Mouse (Mus musculus) monocyte, adult 5-6 weeks (primary cell): ENCODE results near the gene Muc3. TPM values are rescaled to one million over a fixed set of nuclear protein-coding genes. Genes with fewer than 3 reads are reported as not detected.

Source experiments
- ATAC-seq: fragments of 153-309, 156-312 bp; replicated peaks from 2 replicates; pipeline ENCODE4 v1.8.0; 2017; ENCODE audit warnings: mild to moderate bottlenecking; ENCODE audit not compliant: low TSS enrichment, insufficient number of reproducible peaks, severe bottlenecking, poor library complexity, low FRiP score
- total RNA-seq: library from RNA; stranded (forward); fragments of 200-1000, 200-491, 200-594 nt; gene quantifications from 3 replicates; pipeline ENCODE4 v1.2.3, GENCODE M21; 2017

Gene Muc3
- not detected in 3 replicates for total RNA-seq

- ATAC-seq, result peak; percentile 25; the same call in 1 of the 2 replicates
These were observed at the start of gene Muc3 for GRCm38 (mm10) chr5:137149272-137149882. Gene Muc3, minus strand, starts transcription at chr5:137149322.

- ATAC-seq, result peak; percentile 83
These were observed 45.5 kb upstream of the Muc3 start for GRCm38 (mm10) chr5:137194488-137195120.

- no peak for ATAC-seq
These were observed 44.3 kb upstream of the Muc3 start for GRCm38 (mm10) chr5:137193279-137193952.

- peak; percentile 76 for ATAC-seq
These were observed 40.2 kb upstream of the Muc3 start for GRCm38 (mm10) chr5:137189326-137189725.

GRCm38 (mm10) chr5:137185362-137185761 lies 36.2 kb upstream of the Muc3 start:
- no peak for ATAC-seq

GRCm38 (mm10) chr5:137179646-137180374 lies 30.7 kb upstream of the Muc3 start:
- peak; percentile 100 for ATAC-seq

- ATAC-seq, result no peak
These were observed 24.8 kb upstream of the Muc3 start for GRCm38 (mm10) chr5:137173967-137174366.

- no peak for ATAC-seq
These were observed 23.5 kb upstream of the Muc3 start for GRCm38 (mm10) chr5:137172591-137172990.

GRCm38 (mm10) chr5:137171478-137171877 lies 22.4 kb upstream of the Muc3 start:
- no peak for ATAC-seq

GRCm38 (mm10) chr5:137170836-137171380 lies 21.8 kb upstream of the Muc3 start:
- no peak for ATAC-seq

- no peak for ATAC-seq
These were observed 18.4 kb upstream of the Muc3 start for GRCm38 (mm10) chr5:137167539-137167938.

GRCm38 (mm10) chr5:137166012-137166411 lies 16.9 kb upstream of the Muc3 start:
- ATAC-seq, result no peak

- no peak for ATAC-seq
These were observed 12.7 kb upstream of the Muc3 start for GRCm38 (mm10) chr5:137161853-137162252.

GRCm38 (mm10) chr5:137159461-137159860 lies 10.3 kb upstream of the Muc3 start:
- ATAC-seq, result peak; percentile 95

GRCm38 (mm10) chr5:137153289-137153688 lies 4.2 kb upstream of the Muc3 start:
- ATAC-seq, result no peak

GRCm38 (mm10) chr5:137152623-137153022 lies 3.5 kb upstream of the Muc3 start:
- ATAC-seq, result no peak; the same call in none of the 2 replicates

- ATAC-seq, result no peak
These were observed 8.3 kb downstream of the Muc3 start for GRCm38 (mm10) chr5:137140836-137141235.

- no peak for ATAC-seq
These were observed 10.1 kb downstream of the Muc3 start for GRCm38 (mm10) chr5:137138977-137139376.

GRCm38 (mm10) chr5:137134959-137135358 lies 14.2 kb downstream of the Muc3 start:
- no peak for ATAC-seq
